Mouse (Mus musculus): ENCODE data around the gene Npff.
A peak's percentile ranks its signal among the peaks of the same experiment; 100 is the strongest.

Npff gene

DNA sequence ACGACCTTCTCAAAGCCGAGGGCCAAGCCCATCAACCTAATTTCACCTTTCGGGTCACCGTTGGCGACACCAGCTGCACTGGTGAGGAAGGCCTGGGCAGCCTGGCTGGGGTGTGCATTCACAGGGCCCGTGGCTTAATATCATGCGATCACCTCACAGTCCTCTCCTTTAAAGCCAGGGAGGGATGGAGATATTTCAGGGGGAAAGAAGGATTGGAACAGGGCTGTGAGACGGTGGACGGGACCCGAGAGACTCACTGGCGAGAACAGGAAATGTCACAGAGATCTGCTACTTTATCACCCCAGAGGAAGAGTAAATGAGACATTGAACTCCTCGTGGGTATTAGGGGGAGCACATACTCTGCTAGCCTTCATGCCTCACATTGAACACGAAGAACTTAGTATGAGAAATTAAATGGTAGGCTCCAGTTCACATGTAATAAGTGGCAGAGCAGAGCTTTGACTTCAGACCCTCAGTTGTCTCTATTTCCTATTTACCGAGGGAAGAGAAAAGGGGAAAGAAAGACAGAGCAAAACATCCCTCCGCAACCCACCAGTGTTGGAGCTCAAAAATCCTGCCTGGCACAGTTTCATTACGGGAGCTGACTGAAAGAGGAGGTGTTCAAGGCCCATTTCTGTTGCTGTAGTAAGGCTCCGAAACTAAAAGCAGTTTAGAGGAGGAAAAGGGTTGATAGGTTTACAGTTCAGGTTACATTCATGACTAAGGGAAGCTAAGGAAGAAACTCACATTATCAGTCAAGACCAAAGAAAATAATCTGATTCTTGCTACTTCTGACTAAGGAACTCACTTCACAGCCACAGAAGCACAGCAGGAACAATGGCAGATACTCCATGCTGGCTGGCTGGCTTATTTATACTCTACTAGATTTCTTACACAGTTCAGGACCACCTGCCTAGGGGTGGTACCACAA, 5.3 kb downstream of the Npff start:
- no peak for DNase-seq

GRCm38 (mm10) chr15:102518859-102519201, 5.9 kb downstream of the Npff start:
- no peak for DNase-seq

DNA sequence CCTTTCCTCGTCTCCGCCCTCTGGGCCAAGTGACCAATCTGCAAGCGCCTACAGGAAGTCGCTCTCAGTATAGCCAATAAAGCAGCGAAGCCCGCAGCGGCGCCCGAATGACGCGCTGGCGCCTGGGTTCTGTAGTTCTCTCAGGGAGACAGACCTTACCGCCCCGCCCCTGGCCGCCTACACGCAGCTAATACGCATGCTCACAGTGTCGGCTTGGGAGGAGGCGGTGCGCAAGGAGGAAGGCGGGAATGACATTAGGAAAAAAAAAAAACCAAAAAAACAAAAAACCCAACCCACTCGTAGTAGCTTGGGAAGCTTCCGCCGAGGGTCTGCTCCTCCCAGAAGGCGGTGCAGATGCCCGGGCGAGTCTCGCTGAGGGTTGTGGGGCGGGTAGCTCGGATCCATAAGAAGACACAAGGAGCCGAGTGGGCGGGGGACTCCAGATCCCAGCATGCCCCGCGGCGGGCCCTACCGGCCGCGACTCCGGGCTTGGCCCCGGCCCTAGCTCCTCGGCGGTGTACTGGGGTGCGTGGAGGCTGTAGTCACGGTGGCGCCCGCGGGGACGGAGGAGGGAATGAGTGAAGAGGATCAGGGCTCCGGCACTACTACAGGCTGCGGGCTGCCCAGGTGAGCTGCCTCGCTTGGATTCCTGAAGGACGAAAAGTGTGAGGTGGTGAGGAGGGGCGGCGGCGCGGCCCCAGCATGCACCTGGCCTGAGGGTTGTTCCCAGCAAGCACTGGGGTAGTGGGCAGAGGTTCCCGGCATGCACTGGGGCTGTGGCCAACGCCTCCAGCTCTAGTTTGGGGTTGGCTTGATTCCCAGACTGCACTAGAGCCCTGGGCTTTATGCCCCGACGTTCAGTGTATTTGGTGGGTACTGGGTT, 6.5 kb downstream of the Npff start, which contains the start of gene Tarbp2:
Tarbp2 (plus strand) TSS at position 217 of the 883 bp plus-strand sequence.
- DNase-seq, result peak; percentile 97

GRCm38 (mm10) chr15:102517631-102517975, 7.1 kb downstream of the Npff start:
- no peak for DNase-seq

DNA sequence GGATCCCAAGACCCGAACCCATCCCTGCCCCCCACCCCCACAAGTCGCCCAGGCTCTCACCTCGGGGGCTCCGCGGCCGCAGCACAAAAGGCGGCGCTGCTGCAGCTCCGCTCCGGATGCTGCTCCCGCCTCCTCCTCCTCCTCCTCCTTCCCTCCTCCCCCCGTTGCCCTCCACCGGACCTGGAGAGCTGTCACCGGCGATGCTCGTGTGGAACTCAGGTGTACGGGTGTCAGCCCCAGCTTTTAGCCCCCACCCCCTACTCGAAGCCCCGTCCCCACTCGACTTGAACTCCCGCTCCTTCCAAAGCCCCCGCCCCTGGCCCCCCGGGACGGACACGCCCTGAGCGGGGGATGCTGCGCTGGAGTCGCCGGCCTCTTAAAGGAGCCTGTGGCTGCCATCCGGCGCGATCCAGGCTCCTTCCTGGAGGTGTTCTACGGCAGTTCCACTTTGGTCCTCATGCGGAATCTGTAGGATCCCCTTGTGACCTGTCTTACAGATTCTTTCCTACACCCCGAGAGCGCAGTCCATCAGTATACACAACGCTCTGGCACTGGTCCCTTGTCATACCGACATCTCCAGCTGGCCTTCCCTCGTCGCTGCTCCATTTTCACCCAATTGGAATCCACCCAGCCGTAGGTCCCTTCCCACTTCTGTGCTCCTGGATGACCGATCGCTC, 7.9 kb downstream of the Npff start, which contains the start of gene Map3k12:
Map3k12 (minus strand) TSS at position 337 of the 677 bp plus-strand sequence.
- DNase-seq, result peak; percentile 38

GRCm38 (mm10) chr15:102516293-102516692, 8.4 kb downstream of the Npff start:
- no peak for DNase-seq

- DNase-seq, result no peak
These were observed 9.0 kb downstream of the Npff start for GRCm38 (mm10) chr15:102515791-102516190.

- DNase-seq, result no peak
These were observed 9.5 kb downstream of the Npff start for GRCm38 (mm10) chr15:102515261-102515660.

GRCm38 (mm10) chr15:102513004-102513403, 11.7 kb downstream of the Npff start:
- DNase-seq, result no peak

GRCm38 (mm10) chr15:102512471-102512870, 12.3 kb downstream of the Npff start:
- no peak for DNase-seq

- DNase-seq, result no peak
These were observed 12.7 kb downstream of the Npff start for GRCm38 (mm10) chr15:102512010-102512409.

- peak in 1 of 2 experiments; percentile 21 for DNase-seq
These were observed 13.4 kb downstream of the Npff start for GRCm38 (mm10) chr15:102511285-102511833.

DNA sequence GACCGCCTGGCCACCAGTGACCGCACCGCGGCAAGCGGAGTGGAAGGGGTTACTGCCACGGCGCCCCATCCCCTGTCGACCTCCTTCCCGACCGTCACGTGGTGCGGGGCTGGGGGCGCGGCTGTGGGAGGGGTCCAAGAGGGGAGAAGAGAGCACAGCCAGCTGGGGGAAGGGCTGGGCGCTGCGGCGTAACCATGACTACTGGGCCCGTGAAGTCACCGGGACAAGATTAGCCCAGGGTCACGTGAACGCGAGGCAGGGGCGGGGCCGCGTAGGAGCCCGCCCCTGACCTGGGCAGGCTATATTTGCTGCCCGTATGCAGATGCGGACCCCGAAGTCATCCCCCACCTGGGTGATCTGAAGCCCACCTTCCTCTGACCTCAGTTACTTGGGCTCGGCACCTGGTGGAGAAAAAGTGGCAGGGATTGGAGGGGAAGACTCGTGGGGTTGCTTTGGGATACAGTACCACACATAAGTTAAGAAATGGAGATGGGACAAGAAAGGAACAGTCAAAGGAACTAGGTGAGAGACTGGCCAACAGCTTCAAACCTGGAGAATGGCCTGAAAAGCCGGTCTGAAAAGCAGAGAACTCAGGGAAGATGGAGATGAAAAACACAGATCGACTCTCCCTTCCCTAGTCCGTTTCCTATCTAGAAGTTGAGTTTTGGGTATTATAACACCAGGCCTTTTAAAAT, 14.0 kb downstream of the Npff start:
- peak; percentile 89 for DNase-seq

- no peak for DNase-seq
These were observed 14.6 kb downstream of the Npff start for GRCm38 (mm10) chr15:102510110-102510509.

GRCm38 (mm10) chr15:102508336-102508735, 16.4 kb downstream of the Npff start:
- DNase-seq, result no peak

- no peak for DNase-seq
These were observed 17.2 kb downstream of the Npff start for GRCm38 (mm10) chr15:102507561-102507960.

- DNase-seq, result no peak
These were observed 17.9 kb downstream of the Npff start for GRCm38 (mm10) chr15:102506864-102507263.

DNA sequence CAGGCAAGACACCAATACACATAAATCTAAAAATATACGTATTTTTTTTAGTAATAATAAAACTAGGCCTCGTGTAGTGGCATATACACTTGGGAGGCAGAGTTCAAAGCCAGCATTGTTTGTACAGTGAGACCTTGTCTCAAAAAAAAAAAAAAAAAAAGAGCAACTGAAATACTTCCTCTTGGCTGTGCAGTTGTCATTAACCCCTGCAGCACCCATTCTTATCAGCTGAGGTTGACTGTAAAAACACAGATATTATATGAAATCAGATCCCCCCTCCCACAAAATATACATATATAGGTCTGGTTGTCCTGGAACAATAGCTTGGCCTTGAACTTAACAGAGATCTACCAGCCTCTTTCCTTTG, 18.3 kb downstream of the Npff start:
- DNase-seq, result no peak

DNA sequence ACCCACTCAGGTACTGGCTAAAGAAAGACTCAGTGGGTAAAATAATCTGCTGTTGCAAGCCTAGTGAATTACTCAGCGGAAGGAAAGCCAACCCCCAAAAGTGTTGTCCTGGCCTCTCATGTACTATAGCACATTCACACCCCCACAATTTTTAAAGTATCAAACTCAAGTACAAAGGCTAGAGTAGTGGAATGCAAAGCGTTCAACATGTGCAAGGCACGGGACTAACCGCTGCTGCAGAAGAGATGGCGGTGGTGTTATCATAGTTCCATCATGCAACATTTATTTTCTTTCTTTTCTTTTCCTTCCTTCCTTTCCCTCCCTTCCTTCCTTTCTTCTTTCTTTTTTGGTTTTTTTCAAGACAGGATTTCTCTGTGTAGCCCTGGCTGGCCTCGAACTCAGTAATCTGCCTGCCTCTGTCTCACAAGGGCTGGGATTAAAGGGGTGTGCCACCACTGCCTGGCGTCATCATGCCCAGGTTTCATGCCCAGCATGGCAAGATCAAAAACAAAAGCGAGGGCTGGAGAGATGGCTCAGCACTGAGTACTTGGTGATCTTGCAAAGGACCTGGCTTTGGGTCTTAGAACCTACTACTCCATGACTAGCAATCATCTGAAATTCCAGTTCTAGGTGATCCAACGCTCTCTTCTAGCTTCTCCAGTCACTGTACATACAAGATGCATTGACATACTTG, 18.8 kb downstream of the Npff start:
- no peak for DNase-seq

DNA sequence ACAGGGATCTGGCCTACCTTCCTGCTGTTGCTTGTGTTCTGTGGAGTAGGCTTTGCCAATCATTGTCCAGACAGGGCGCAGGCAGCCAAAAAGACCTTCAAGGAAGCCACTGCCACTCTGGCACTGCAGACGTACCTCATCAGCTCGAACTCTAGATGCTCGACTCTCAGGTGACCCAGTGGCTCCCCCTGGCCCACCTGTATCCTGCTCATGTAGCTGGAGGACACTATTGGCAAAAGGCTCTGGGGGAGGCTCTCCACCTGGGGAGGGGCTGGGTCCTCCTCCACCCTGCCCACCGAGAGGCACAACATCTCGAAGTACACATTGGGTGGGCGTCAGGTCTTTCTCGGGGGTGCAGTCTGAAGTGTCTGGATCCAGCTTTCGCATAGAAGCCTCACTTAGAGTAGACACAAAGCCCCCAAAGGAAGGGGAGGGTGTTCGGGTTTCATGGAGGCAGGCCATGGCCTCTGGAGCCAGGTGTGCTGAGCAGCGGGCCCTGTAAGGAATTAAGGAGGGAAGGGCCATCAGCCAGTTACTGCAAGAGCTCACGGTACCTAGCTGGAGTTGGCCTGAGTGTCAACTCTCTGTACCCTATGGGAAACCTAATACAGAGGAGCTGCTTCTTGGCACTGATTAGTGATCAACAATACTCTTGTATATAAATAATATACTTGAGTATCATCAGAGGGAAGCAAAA, 19.5 kb downstream of the Npff start:
- DNase-seq, result no peak

Data from B cell, adult 2 months (primary cell).